Mouse (Mus musculus): ENCODE measurements around the gene Acp7. TPM values are rescaled to one million over a fixed set of nuclear protein-coding genes. Genes with fewer than 3 reads are reported as not detected.
"Not testable (repeated sequence)": the region's sequence is repeated elsewhere in the genome, so short reads cannot be mapped to it uniquely, and the experiment has no call there.

Acp7 gene
- polyA plus RNA-seq, 1 experiment from 2014 or later = not detected

DNA sequence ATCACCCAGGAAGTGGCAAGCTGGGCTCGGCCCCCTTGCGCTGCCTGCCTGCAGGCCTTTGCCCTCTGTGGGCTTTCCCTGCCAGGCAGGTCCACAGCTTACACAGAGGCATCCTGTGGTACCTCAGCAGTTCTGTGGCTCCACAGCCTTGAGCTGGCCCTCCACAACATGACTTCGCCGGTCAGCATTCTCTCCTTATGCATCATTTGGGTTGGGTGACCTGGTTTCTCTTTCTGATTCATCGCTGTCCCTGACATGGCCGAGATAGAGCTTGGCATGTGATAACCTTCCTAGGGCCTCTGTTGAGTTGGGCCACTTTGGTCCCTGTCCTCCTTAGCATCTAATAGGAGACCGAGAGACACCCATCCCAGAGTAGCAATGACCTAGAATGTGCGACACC is 25.2 kb downstream of the Acp7 start:
- ATAC-seq = no peak
- no peak overlapping the region for H3K27ac ChIP-seq (ENCODE audit: low read length)
- H3K4me1 ChIP-seq (ENCODE audit: control insufficient read depth, insufficient read depth, low read length) = no peaks in the 10 kb centered on the region
- H3K36me3 ChIP-seq (ENCODE audit: control insufficient read depth, insufficient read depth, low read length) = no peaks in the 10 kb centered on the region
- H3K27me3 ChIP-seq (replicated peaks; ENCODE audit: control insufficient read depth, insufficient read depth, low read length) = no peaks in the 10 kb centered on the region
- H3K4me3 ChIP-seq (ENCODE audit: low read length) = no peak overlapping the region
- 89% methylated on average over 8 of the region's 8 CpGs for WGBS
- H3K9me3 ChIP-seq (ENCODE audit: control insufficient read depth, low read length) = no peaks in the 10 kb centered on the region
- H3K4me2 ChIP-seq (ENCODE audit: low read depth, low read length) = no peak overlapping the region
- H3K9ac ChIP-seq (ENCODE audit: low read depth, low read length) = no peak overlapping the region

DNA sequence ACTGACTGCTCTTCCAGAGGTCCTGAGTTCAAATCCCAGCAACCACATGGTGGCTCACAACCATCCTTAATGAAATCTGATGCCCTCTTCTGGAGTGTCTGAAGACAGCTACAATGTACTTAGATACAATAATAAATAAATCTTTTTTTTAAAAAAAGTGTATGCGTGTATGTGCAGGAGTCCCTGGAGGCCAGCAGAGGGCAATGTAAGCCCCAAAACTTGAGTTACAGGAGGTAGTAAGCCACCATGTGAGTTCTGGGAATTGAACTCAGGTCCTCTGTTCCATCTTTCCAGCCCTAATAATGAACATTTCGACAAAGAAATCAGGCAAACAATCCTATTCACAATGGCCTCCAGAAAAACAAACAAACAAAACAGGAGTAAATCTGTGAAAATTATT is 27.3 kb downstream of the Acp7 start:
- H3K4me3 ChIP-seq (ENCODE audit: low read length); H3K27me3 ChIP-seq (replicated peaks; ENCODE audit: control insufficient read depth, insufficient read depth, low read length); H3K9me3 ChIP-seq (ENCODE audit: control insufficient read depth, low read length); H3K36me3 ChIP-seq (ENCODE audit: control insufficient read depth, insufficient read depth, low read length); ATAC-seq; H3K9ac ChIP-seq (ENCODE audit: low read depth, low read length); H3K27ac ChIP-seq (ENCODE audit: low read length); H3K4me2 ChIP-seq (ENCODE audit: low read depth, low read length); H3K4me1 ChIP-seq (ENCODE audit: control insufficient read depth, insufficient read depth, low read length): not testable (repeated sequence)
- WGBS = 77% methylated on average over 2 of the region's 2 CpGs

DNA sequence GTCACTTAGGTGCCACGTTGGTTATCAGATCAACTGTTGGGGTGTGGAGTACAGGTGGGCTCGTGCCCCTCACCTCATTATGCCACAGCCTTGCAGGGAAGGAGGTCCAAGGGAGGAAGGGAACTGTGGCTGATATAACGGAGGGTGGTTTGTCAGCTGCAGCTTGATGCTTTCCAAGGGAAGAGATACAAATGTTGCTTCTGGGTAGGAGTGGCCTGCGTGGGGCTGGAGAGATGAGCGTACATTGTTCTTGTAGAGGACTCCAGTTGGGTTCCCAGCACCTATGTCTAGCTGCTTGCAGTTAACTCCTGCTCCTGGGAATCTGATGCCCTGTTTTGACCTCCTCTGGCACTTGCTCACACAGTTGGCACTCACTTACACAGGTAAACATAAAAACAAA is 28.0 kb downstream of the Acp7 start:
- Histone ChIP-seq H3K4me2 (ENCODE audit: low read depth, low read length) (no peak overlapping the region), H3K27ac (ENCODE audit: low read length) (no peak overlapping the region), H3K9me3 (ENCODE audit: control insufficient read depth, low read length) (no peaks in the 10 kb centered on the region), H3K4me1 (ENCODE audit: control insufficient read depth, insufficient read depth, low read length) (no peaks in the 10 kb centered on the region), H3K36me3 (ENCODE audit: control insufficient read depth, insufficient read depth, low read length) (no peaks in the 10 kb centered on the region), H3K4me3 (ENCODE audit: low read length) (no peak overlapping the region), H3K27me3 (replicated peaks; ENCODE audit: control insufficient read depth, insufficient read depth, low read length) (no peaks in the 10 kb centered on the region), H3K9ac (ENCODE audit: low read depth, low read length) (no peak overlapping the region)
- no peak for ATAC-seq
- 76% methylated on average over 5 of the region's 5 CpGs for WGBS

DNA sequence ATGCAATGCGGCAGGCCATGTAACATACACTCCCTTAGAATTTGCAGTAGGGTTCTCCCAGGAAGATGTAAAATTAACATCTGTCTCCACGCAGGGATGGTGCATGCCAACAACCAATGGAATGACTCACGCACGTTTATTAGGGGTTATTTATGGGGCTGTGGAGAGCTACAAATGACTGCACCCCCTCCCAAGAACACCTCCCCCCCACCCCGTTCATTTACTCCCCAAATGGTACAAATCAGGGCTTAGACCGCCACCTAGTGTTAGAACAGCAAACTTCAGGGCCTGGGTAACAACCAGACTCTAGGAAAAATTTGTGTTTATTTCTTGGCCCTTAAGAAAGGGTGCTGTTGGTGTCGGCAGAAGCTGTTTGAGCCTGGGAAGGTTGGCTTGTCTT is 29.5 kb downstream of the Acp7 start:
- no peaks in the 10 kb centered on the region for H3K27me3 ChIP-seq (replicated peaks; ENCODE audit: control insufficient read depth, insufficient read depth, low read length)
- no peak overlapping the region for H3K9ac ChIP-seq (ENCODE audit: low read depth, low read length)
- H3K4me3 ChIP-seq (ENCODE audit: low read length) = no peak overlapping the region
- ATAC-seq = no peak
- H3K9me3 ChIP-seq (ENCODE audit: control insufficient read depth, low read length) = no peaks in the 10 kb centered on the region
- peaks cover 5% of the 10 kb centered on the region for H3K4me1 ChIP-seq (ENCODE audit: control insufficient read depth, insufficient read depth, low read length)
- H3K27ac ChIP-seq (ENCODE audit: low read length) = no peak overlapping the region
- WGBS = 17% methylated on average over 7 of the region's 7 CpGs
- H3K36me3 ChIP-seq (ENCODE audit: control insufficient read depth, insufficient read depth, low read length) = no peaks in the 10 kb centered on the region
- H3K4me2 ChIP-seq (ENCODE audit: low read depth, low read length) = no peak overlapping the region

DNA sequence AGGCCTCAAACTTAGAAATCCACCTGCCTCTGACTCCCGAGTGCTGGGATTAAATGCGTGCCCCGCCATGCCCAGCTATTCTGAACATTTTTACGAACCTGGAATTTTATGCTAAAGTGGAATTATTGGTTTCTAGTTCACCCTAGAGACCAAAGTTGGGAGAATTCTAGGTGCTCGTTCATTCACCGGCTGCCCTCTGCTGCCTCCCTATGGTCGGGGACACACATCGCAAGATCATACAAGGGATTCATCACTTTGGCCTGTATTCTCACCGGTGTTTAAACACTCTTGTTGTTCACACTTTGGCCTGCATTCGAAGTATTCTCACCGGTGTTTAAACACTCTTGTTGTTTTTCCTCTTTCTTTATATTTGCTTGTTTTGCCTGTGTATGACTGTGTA is 30.1 kb downstream of the Acp7 start:
- 10% methylated on average over 11 of the region's 11 CpGs for WGBS
- H3K36me3 ChIP-seq (ENCODE audit: control insufficient read depth, insufficient read depth, low read length) = no peaks in the 10 kb centered on the region
- peaks cover 12% of the 10 kb centered on the region for H3K4me1 ChIP-seq (ENCODE audit: control insufficient read depth, insufficient read depth, low read length)
- no peak overlapping the region for H3K4me3 ChIP-seq (ENCODE audit: low read length)
- H3K27ac ChIP-seq (ENCODE audit: low read length) = no peak overlapping the region
- no peak overlapping the region for H3K9ac ChIP-seq (ENCODE audit: low read depth, low read length)
- H3K9me3 ChIP-seq (ENCODE audit: control insufficient read depth, low read length) = no peaks in the 10 kb centered on the region
- H3K4me2 ChIP-seq (ENCODE audit: low read depth, low read length) = no peak overlapping the region
- H3K27me3 ChIP-seq (replicated peaks; ENCODE audit: control insufficient read depth, insufficient read depth, low read length) = no peaks in the 10 kb centered on the region
- ATAC-seq = no peak

DNA sequence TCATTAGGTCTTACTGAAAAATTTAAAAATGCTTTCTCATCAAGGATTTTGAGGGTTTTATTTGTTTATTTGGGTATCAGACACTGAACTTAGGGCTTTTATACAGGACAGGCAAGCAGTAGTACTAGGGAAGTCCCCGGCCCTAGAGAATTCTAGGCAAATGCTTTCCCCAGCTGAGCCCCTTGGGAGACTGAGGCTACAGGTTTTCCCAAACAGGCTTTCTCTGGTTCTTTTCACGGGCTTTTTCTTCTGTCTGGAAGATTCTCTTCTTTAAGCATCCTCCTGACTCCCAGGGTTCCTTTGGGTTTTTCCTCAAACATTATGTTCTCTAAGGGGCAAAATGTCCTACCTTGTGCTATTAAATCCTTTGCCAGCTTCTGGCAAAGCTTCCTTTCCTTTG is 32.2 kb downstream of the Acp7 start:
- Histone ChIP-seq H3K9ac (ENCODE audit: low read depth, low read length) (no peak overlapping the region), H3K4me2 (ENCODE audit: low read depth, low read length) (no peak overlapping the region), H3K4me1 (ENCODE audit: control insufficient read depth, insufficient read depth, low read length) (peaks cover 31% of the 10 kb centered on the region), H3K9me3 (ENCODE audit: control insufficient read depth, low read length) (no peaks in the 10 kb centered on the region), H3K36me3 (ENCODE audit: control insufficient read depth, insufficient read depth, low read length) (no peaks in the 10 kb centered on the region), H3K27ac (ENCODE audit: low read length) (no peak overlapping the region), H3K27me3 (replicated peaks; ENCODE audit: control insufficient read depth, insufficient read depth, low read length) (no peaks in the 10 kb centered on the region), H3K4me3 (ENCODE audit: low read length) (no peak overlapping the region)
- ATAC-seq = no peak
- 63% methylated on average over 2 of the region's 2 CpGs for WGBS

DNA sequence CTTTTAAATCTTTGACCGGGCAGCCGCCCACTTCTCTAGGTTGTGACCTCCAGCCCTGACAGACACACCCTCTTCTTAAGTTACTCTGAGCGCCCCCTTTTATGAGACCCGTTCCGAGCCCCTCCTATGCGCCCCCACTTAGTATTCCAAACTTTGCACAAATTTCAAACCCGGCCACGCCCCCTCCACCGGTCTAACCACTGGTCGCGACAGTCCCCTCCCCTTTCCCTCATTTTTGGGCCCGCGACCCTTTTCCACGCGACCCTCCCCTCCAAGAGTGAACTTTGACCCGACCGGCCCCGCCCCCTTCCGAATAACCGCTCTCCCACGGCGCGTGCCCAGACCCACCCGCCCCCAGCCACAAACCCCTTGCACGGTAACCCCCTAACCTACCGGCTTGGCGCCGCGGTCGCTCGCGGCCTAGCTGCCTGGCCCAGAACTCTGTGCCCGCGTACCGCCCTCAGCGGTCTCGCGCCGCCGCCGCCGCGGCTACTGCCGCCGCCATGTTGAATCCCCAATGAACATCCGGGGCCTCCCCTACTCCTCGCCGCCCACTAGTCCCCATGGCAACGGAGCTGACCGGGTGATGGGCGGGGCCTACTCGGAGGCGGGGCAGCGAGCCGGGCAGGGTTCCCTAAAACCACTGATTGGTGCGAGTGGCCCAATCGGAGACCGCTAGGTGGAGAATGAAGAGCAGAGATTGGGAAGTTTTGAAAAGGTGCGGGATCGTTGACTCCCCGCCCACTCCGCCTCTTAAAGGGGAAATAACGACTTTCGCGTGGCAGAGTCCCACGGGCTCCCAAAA is 33.3 kb downstream of the Acp7 start, which contains the start of the genes Samd4b and Pak4:
TSS of gene Samd4b (minus strand) at position 503 of the 805 bp plus-strand sequence.
TSS of gene Pak4 (minus strand) at position 544 of the 805 bp plus-strand sequence.
- Histone ChIP-seq H3K9ac (ENCODE audit: low read depth, low read length) (peak within 1 kb of the TSS; percentile 85), H3K9me3 (ENCODE audit: control insufficient read depth, low read length) (no peaks in the 10 kb centered on the region), H3K27ac (ENCODE audit: low read length) (peak within 1 kb of the TSS; percentile 94), H3K4me3 (ENCODE audit: low read length) (peak within 1 kb of the TSS; percentile 70), H3K36me3 (ENCODE audit: control insufficient read depth, insufficient read depth, low read length) (no peaks in the 10 kb centered on the region), H3K4me1 (ENCODE audit: control insufficient read depth, insufficient read depth, low read length) (peaks cover 42% of the 10 kb centered on the region), H3K27me3 (replicated peaks; ENCODE audit: control insufficient read depth, insufficient read depth, low read length) (no peaks in the 10 kb centered on the region), H3K4me2 (ENCODE audit: low read depth, low read length) (peak within 1 kb of the TSS; percentile 81)
- peak; percentile 85 for ATAC-seq
- WGBS = under 1% methylated on average over 65 of the region's 66 CpGs

- Histone ChIP-seq H3K4me2 (ENCODE audit: low read depth, low read length) (peak overlapping the region; percentile 81), H3K4me1 (ENCODE audit: control insufficient read depth, insufficient read depth, low read length) (peaks cover 48% of the 10 kb centered on the region), H3K27me3 (replicated peaks; ENCODE audit: control insufficient read depth, insufficient read depth, low read length) (no peaks in the 10 kb centered on the region), H3K9me3 (ENCODE audit: control insufficient read depth, low read length) (no peaks in the 10 kb centered on the region), H3K36me3 (ENCODE audit: control insufficient read depth, insufficient read depth, low read length) (no peaks in the 10 kb centered on the region), H3K9ac (ENCODE audit: low read depth, low read length) (peak overlapping the region; percentile 85), H3K27ac (ENCODE audit: low read length) (peak overlapping the region; percentile 94), H3K4me3 (ENCODE audit: low read length) (peak overlapping the region; percentile 70)
- no peak for ATAC-seq
- WGBS = 6% methylated on average over 9 of the region's 9 CpGs
Observed at GRCm38 (mm10) chr7:28597277-28597570, 33.9 kb downstream of the Acp7 start.

DNA sequence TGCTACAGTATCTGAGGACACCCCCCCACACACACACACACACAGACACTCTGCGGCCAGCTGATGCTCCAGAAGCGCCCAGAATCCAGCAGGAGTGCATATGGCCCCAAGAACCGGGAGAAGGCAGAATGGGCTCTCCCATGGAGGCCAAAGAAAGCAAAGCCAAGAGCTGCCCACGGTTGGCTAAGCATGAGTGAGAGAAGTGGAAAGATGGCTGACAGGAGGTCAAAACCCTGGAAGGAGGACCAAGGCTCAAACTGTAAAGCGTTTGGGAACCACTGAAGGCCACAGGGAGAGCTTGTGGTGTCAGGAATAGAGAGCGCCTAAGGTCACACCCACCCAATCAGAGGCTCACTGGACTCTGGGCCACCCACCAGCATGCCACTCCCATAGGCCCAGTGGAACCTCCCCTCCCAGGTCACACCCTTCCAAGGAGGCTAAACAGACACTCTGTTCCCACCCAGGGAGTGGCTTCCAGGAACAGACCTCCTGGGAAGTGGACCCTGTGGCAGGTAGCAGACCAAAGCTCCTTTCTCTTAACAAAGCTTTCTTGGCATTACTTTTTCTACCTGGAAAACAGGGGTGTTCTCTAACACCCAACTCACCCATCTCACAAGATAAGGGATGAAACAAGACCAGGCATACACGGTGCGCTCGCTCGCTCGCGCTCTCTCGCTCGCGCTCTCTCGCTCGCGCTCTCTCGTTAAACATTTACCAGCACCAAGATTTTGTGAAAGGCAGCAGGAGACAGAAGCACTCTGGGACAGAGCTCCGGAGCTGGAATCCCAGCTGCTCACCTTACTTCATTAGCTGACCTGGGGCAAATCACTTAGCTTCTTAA is 34.5 kb downstream of the Acp7 start:
- peak overlapping the region; percentile 85 for H3K9ac ChIP-seq (ENCODE audit: low read depth, low read length)
- 23% methylated on average over 20 of the region's 20 CpGs for WGBS
- no peaks in the 10 kb centered on the region for H3K9me3 ChIP-seq (ENCODE audit: control insufficient read depth, low read length)
- peak; percentile 89 for ATAC-seq
- H3K36me3 ChIP-seq (ENCODE audit: control insufficient read depth, insufficient read depth, low read length) = no peaks in the 10 kb centered on the region
- H3K4me3 ChIP-seq (ENCODE audit: low read length) = peak overlapping the region; percentile 70
- peaks cover 54% of the 10 kb centered on the region for H3K4me1 ChIP-seq (ENCODE audit: control insufficient read depth, insufficient read depth, low read length)
- no peaks in the 10 kb centered on the region for H3K27me3 ChIP-seq (replicated peaks; ENCODE audit: control insufficient read depth, insufficient read depth, low read length)
- peak overlapping the region; percentile 94 for H3K27ac ChIP-seq (ENCODE audit: low read length)
- peak overlapping the region; percentile 81 for H3K4me2 ChIP-seq (ENCODE audit: low read depth, low read length)

Data from intestine, embryonic 16.5 days (tissue).